Mouse (Mus musculus) B cell, adult (primary cell): ENCODE measurements around the gene Ank2. TPM values are rescaled to one million over a fixed set of nuclear protein-coding genes. Genes with fewer than 3 reads are reported as not detected.

ENCODE experiments used
- total RNA-seq: library from RNA; stranded (reverse); gene quantifications from 4 replicates; pipeline ENCODE4 v1.2.4, GENCODE M21; 2023; ENCODE audit not compliant: inconsistent age

Gene Ank2
- total RNA-seq, result 0.18 to 0.29 TPM in 2 of 4 replicates, not detected in the others

DNA sequence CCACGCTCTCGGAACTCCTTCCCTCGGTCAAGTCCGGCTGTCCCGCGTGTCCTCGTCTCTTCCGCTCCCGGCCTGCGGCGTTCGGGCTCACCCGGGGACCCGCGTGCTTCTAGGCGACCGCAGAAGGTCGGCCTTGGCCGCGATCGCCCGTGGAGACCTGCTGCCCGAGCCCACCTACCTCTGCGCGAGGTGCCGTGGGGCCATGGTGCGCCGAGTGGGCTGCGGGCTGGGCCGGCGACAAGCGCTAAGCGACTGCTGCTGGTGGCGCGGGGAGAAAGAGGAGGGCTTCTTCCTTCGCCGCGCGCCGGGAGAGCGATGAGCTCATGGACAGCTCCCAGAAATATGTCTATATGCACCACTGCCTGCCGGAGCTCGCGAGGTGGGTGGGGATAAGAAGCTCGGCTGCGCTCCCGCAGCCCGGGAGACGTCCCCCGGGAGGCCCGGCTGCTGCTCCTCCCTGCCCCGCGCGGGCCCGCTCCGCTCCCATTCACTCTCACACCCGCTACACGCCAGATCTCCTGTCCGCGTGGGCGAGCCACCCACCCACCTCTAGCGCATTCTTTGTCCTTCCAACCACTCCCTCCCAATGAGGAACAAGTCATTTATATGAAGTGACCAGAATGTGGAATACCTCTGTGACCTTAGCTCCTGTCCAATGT, at the start of gene Ank2:
Gene Ank2 (minus strand): TSS at position 609 of the 659 bp plus-strand sequence.

Other genes starting within 250 kb of the Ank2 start
- gene Larp7, start 54.0 kb upstream of the Ank2 start, total RNA-seq, result 40.5 to 52.7 TPM (median 41.8 TPM) in 4 replicates
- gene Zgrf1, start 54.1 kb upstream of the Ank2 start, total RNA-seq, result 8.6 to 10.0 TPM (median 9.3 TPM) in 4 replicates
- not detected in 4 replicates for gene Neurog2, start 133.8 kb upstream of the Ank2 start, total RNA-seq